Mouse (Mus musculus): ENCODE measurements at regions not wholly inside any gene's neighbourhood (a gene's known extent, or its start where the extent isn't known, plus 50 kb on each side); places are given as distances from the start of the nearest gene placed in this dataset.

DNA sequence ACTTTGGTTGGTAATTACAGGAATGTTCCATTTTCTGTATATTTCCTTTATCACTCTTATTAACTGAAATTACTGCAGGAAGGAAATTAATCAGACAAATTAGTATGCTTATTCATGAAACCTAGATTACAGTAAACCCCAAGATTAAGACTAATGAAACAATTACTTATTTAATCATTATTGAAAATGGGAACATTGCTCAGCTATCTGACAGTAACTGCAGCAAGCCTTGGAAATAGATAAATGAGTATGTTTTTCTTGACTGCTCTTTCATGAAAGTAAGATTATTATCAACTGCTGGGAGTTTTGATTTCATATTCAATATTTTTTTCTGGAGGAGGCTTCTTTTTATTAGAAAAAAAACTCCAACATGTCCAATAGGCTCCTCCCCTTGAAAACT is 230.8 kb upstream of the Mmadhc start:
- in situ Hi-C loops (cut with MboI; ENCODE audit: low sequenced_read_pairs in 2 of 2, unreplicated experiment in 2 of 2), result no loop called here
- Histone ChIP-seq H3K4me3 (ENCODE audit: insufficient read depth in 1 of 2, low read depth in 1 of 2, low read length in 2 of 2, poor library complexity in 1 of 2, severe bottlenecking in 1 of 2) (no peak overlapping the region), H3K9me3 (ENCODE audit: control insufficient read depth, insufficient read depth, low read depth, low read length) (no peaks in the 10 kb centered on the region), H3K9ac (ENCODE audit: insufficient read depth, low read depth, low read length, poor library complexity, severe bottlenecking) (no peak overlapping the region), H3K36me3 (ENCODE audit: control insufficient read depth, insufficient read depth, low read length, poor library complexity, severe bottlenecking) (no peaks in the 10 kb centered on the region), H3K27ac (ENCODE audit: insufficient read depth, low read depth, low read length, poor library complexity, severe bottlenecking) (no peak overlapping the region), H3K4me1 (ENCODE audit: control insufficient read depth in 2 of 2, insufficient read depth in 2 of 2, low read length in 2 of 2, poor library complexity in 1 of 2) (no peaks in the 10 kb centered on the region; a peak in 1 of 4 replicates)
- no peak for TF ChIP-seq HCFC1 (IDR thresholded peaks at IDR 0.05; ENCODE audit: borderline replicate concordance, insufficient read depth, low read length)
- TF ChIP-seq CHD2 (IDR thresholded peaks at IDR 0.05; ENCODE audit: low read depth, low read length), result no peak
- TF ChIP-seq MAFK (IDR thresholded peaks at IDR 0.05; ENCODE audit: insufficient read depth, low read depth, low read length), result no peak
- TF ChIP-seq ZC3H11A (IDR thresholded peaks at IDR 0.05; ENCODE audit: borderline replicate concordance, low read depth, low read length), result no peak
- TF ChIP-seq ZNF384 (IDR thresholded peaks at IDR 0.05; ENCODE audit: low read depth, low read length), result no peak
- no peak for DNase-seq (ENCODE audit: low read depth, low spot score)

DNA sequence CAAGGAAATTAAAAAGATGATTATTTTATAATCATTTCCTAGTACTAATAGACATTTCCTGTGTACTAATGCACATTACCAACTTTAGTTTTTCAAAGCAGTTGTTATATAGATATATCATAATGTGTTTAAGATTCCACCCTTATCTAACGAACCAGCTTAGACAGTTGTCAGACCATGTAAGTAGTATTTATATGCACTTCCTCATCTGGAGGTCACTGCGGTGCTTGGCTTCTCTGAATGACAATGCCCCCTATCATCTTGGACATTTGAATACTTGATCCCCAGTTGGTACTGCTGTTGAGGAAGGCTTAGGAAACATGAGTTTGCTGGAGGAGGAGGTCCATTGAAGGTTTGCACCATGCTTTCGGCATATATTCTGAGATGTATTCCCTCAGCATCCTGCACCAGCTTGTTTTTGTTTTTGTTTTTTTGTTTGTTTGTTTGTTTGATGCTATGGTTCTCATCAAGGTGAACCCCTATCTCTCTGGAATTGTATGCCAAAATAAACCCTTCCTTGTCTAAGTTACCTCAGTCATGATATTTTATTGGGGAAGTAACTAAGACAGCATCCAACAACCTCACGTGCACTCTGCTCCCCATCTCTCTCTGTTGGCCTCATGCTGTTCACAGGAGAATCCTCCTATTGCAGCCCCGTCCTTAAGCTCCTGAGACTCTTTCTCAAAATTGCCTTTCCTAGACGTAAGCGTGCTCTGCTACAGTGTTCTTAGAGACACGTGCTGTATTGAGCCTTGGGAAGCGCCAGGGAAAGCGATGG is 228.4 kb upstream of the Mmadhc start:
- no peak overlapping the region for H3K9ac ChIP-seq (ENCODE audit: insufficient read depth, low read depth, low read length, poor library complexity, severe bottlenecking)
- H3K36me3 ChIP-seq (ENCODE audit: control insufficient read depth, insufficient read depth, low read length, poor library complexity, severe bottlenecking), result no peaks in the 10 kb centered on the region
- no peak for DNase-seq (ENCODE audit: low read depth, low spot score)
- H3K4me3 ChIP-seq (ENCODE audit: insufficient read depth in 1 of 2, low read depth in 1 of 2, low read length in 2 of 2, poor library complexity in 1 of 2, severe bottlenecking in 1 of 2), result no peak overlapping the region
- in situ Hi-C loops (cut with MboI; ENCODE audit: low sequenced_read_pairs in 2 of 2, unreplicated experiment in 2 of 2), result no loop called here
- no peak overlapping the region for H3K27ac ChIP-seq (ENCODE audit: insufficient read depth, low read depth, low read length, poor library complexity, severe bottlenecking)
- H3K4me1 ChIP-seq (ENCODE audit: control insufficient read depth in 2 of 2, insufficient read depth in 2 of 2, low read length in 2 of 2, poor library complexity in 1 of 2), result no peaks in the 10 kb centered on the region; a peak in 1 of 4 replicates
- H3K9me3 ChIP-seq (ENCODE audit: control insufficient read depth, insufficient read depth, low read depth, low read length), result no peaks in the 10 kb centered on the region
- TF ChIP-seq MAFK (IDR thresholded peaks at IDR 0.05; ENCODE audit: insufficient read depth, low read depth, low read length), result no peak
- TF ChIP-seq CHD2 (IDR thresholded peaks at IDR 0.05; ENCODE audit: low read depth, low read length), result no peak
- no peak for TF ChIP-seq ZC3H11A (IDR thresholded peaks at IDR 0.05; ENCODE audit: borderline replicate concordance, low read depth, low read length)
- no peak for TF ChIP-seq HCFC1 (IDR thresholded peaks at IDR 0.05; ENCODE audit: borderline replicate concordance, insufficient read depth, low read length)
- TF ChIP-seq ZNF384 (IDR thresholded peaks at IDR 0.05; ENCODE audit: low read depth, low read length), result no peak

GRCm38 (mm10) chr2:50520169-50520568 is 223.6 kb upstream of the Mmadhc start:
- Histone ChIP-seq H3K9ac (ENCODE audit: insufficient read depth, low read depth, low read length, poor library complexity, severe bottlenecking) (no peak overlapping the region), H3K27ac (ENCODE audit: insufficient read depth, low read depth, low read length, poor library complexity, severe bottlenecking) (no peak overlapping the region), H3K36me3 (ENCODE audit: control insufficient read depth, insufficient read depth, low read length, poor library complexity, severe bottlenecking) (no peaks in the 10 kb centered on the region), H3K9me3 (ENCODE audit: control insufficient read depth, insufficient read depth, low read depth, low read length) (no peaks in the 10 kb centered on the region), H3K4me1 (ENCODE audit: control insufficient read depth in 2 of 2, insufficient read depth in 2 of 2, low read length in 2 of 2, poor library complexity in 1 of 2) (no peaks in the 10 kb centered on the region; a peak in 1 of 4 replicates), H3K4me3 (ENCODE audit: insufficient read depth in 1 of 2, low read depth in 1 of 2, low read length in 2 of 2, poor library complexity in 1 of 2, severe bottlenecking in 1 of 2) (no peak overlapping the region)
- in situ Hi-C loops (cut with MboI; ENCODE audit: low sequenced_read_pairs in 2 of 2, unreplicated experiment in 2 of 2), result no loop called here
- no peak for DNase-seq (ENCODE audit: low read depth, low spot score)
- TF ChIP-seq ZNF384 (IDR thresholded peaks at IDR 0.05; ENCODE audit: low read depth, low read length), result no peak
- no peak for TF ChIP-seq ZC3H11A (IDR thresholded peaks at IDR 0.05; ENCODE audit: borderline replicate concordance, low read depth, low read length)
- no peak for TF ChIP-seq HCFC1 (IDR thresholded peaks at IDR 0.05; ENCODE audit: borderline replicate concordance, insufficient read depth, low read length)
- no peak for TF ChIP-seq CHD2 (IDR thresholded peaks at IDR 0.05; ENCODE audit: low read depth, low read length)
- TF ChIP-seq MAFK (IDR thresholded peaks at IDR 0.05; ENCODE audit: insufficient read depth, low read depth, low read length), result no peak

- TF ChIP-seq ZNF384 (IDR thresholded peaks at IDR 0.05; ENCODE audit: low read depth, low read length), result no peak
- no peak for TF ChIP-seq ZC3H11A (IDR thresholded peaks at IDR 0.05; ENCODE audit: borderline replicate concordance, low read depth, low read length)
- no peak for TF ChIP-seq MAFK (IDR thresholded peaks at IDR 0.05; ENCODE audit: insufficient read depth, low read depth, low read length)
- TF ChIP-seq CHD2 (IDR thresholded peaks at IDR 0.05; ENCODE audit: low read depth, low read length), result no peak
Measured at GRCm38 (mm10) chr2:50519129-50519504, 222.5 kb upstream of the Mmadhc start.

More at GRCm38 (mm10) chr2:50519129-50519504, 222.5 kb upstream of the Mmadhc start:
- no peak for DNase-seq (ENCODE audit: low read depth, low spot score)
- no peak overlapping the region for H3K27ac ChIP-seq (ENCODE audit: insufficient read depth, low read depth, low read length, poor library complexity, severe bottlenecking)
- H3K4me3 ChIP-seq (ENCODE audit: insufficient read depth in 1 of 2, low read depth in 1 of 2, low read length in 2 of 2, poor library complexity in 1 of 2, severe bottlenecking in 1 of 2), result no peak overlapping the region
- H3K9ac ChIP-seq (ENCODE audit: insufficient read depth, low read depth, low read length, poor library complexity, severe bottlenecking), result no peak overlapping the region
- in situ Hi-C loops (cut with MboI; ENCODE audit: low sequenced_read_pairs in 2 of 2, unreplicated experiment in 2 of 2), result no loop called here
- H3K9me3 ChIP-seq (ENCODE audit: control insufficient read depth, insufficient read depth, low read depth, low read length), result no peaks in the 10 kb centered on the region
- H3K36me3 ChIP-seq (ENCODE audit: control insufficient read depth, insufficient read depth, low read length, poor library complexity, severe bottlenecking), result no peaks in the 10 kb centered on the region
- no peaks in the 10 kb centered on the region; a peak in 1 of 4 replicates for H3K4me1 ChIP-seq (ENCODE audit: control insufficient read depth in 2 of 2, insufficient read depth in 2 of 2, low read length in 2 of 2, poor library complexity in 1 of 2)
